ENCODE assay signal across 12 mouse cellular contexts in the genomic region with DNA sequence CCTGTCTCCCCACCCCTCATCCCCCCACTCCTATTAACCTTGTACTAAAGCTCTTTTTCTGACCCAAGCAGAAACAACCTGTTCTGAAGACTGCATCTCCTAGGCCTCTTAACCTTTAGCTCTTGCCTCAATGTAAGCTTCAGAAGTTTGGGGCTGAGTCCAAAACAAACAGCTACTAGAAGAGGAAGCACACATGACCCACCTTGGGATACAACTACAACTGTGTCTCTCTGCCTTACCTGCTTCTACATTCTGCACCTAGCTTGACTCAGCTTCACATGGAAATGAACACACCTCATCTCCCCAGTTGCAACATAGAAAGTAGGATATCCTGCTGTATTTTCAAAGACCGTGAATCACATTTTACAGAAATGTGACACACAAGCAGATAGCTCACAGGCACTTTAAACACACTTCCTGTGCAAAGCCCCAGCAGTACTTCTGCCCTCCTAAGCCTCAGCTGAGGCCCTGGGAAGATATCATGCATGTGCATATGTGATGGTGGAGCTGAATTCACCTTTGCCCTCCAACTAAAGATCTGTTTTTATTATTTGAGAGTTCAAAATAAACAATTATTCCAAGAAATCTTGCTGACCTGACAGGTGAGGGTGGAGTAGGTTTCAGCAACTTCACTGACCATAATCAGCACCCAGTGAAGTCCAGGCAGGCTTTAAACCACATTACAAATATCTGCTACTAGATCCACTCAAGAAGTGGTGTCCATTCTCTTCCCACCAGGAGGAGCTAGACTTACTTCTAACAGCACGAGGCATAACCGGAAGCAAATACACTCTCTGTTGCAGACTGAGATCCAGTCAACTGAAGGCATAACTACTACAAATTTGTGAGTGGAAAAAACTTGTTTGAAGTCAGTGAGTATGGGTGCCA. TPM values are rescaled to one million over a fixed set of nuclear protein-coding genes. Genes with fewer than 3 reads are reported as not detected.
DNase-seq lines count a peak whose midpoint lies in the region; ATAC-seq lines count a peak whose summit lies in the region.
"Had no signal": no experiment of that assay in that cellular context is flagged by ENCODE, and none has a peak within 500 bp of the region (broad histone marks: within the 10 kb centered on the region; RNA-seq: fewer than 3 reads in every experiment).

No protein-coding gene starts in this region.

- no peaks in the 10 kb centered on the region for H3K27me3 ChIP-seq in kidney, embryonic 15.5 days
- H3K27me3 ChIP-seq: lung, embryonic 15.5 days; neural tube, embryonic 12.5 days had no signal

- no peak overlapping the region for H3K27ac ChIP-seq in kidney, embryonic 15.5 days
- H3K27ac ChIP-seq: lung, embryonic 15.5 days; neural tube, embryonic 12.5 days had no signal

- WGBS in kidney, embryonic 15.5 days, result 53% methylated on average over 3 of the region's 3 CpGs

- H3K4me1 ChIP-seq in kidney, embryonic 15.5 days, result peaks cover 42% of the 10 kb centered on the region

- no peaks in the 10 kb centered on the region for H3K36me3 ChIP-seq in kidney, embryonic 15.5 days
- H3K36me3 ChIP-seq: lung, embryonic 15.5 days; neural tube, embryonic 12.5 days had no signal

- no peak overlapping the region for H3K4me3 ChIP-seq in kidney, embryonic 15.5 days (replicated peaks)
- H3K4me3 ChIP-seq: lung, embryonic 15.5 days; neural tube, embryonic 12.5 days had no signal

- H3K9me3 ChIP-seq in kidney, embryonic 15.5 days (replicated peaks), result no peaks in the 10 kb centered on the region
- H3K9me3 ChIP-seq: lung, embryonic 15.5 days; neural tube, embryonic 12.5 days had no signal

- H3K4me2 ChIP-seq in kidney, embryonic 15.5 days, result no peak overlapping the region
- H3K4me2 ChIP-seq: lung, embryonic 15.5 days; neural tube, embryonic 12.5 days had no signal

- peak; percentile 23 for DNase-seq in kidney, postnatal 10 days
- DNase-seq in ES-CJ7 (ENCODE audit: low read depth, low spot score) (peak; percentile 52), R1 (ENCODE audit: low read depth, low spot score) (peak; percentile 65)
- peak; percentile 55 for DNase-seq in lung, postnatal 10 days
- no peak for DNase-seq in adrenal gland, postnatal 4 days (ENCODE audit: low spot score in 2 of 2)
- DNase-seq in layer of hippocampus, adult 8-10 months (ENCODE audit: low spot score in 2 of 2), result no peak
- DNase-seq: cerebellum, adult 11 months; spleen, adult 18-20 months; thymus, postnatal 4 days had no signal

- ATAC-seq in kidney, embryonic 15.5 days (replicated peaks; ENCODE audit: low FRiP score), result no peak

- no peak overlapping the region for H3K9ac ChIP-seq in kidney, embryonic 15.5 days
- H3K9ac ChIP-seq: lung, embryonic 15.5 days; neural tube, embryonic 12.5 days had no signal

RNA-seq across cellular contexts. Expression of gene Rbfox2, which starts 29.7 kb away (rescaled TPM):
- polyA plus RNA-seq in kidney, embryonic 15.5 days (2015; fragmentation: Nextera tagmentation; extraction: Ambion mirVana), result 41.6 and 47.7 TPM in 2 replicates
- 100 to 1,000 TPM; 102 to 104 TPM for total RNA-seq in adrenal gland, postnatal 4 days (2021)
- 100 to 1,000 TPM; 200 to 279 (median 237) TPM for total RNA-seq in layer of hippocampus, adult 8-10 months (2022)

Comparison
In these comparisons a context has a peak if more than half of its experiments do, and no peak if none do; other contexts are left out.
1. DNase-seq: peak in kidney, postnatal 10 days (single experiment), ES-CJ7 (single experiment), R1 (single experiment) and lung, postnatal 10 days (single experiment); none in adrenal gland, postnatal 4 days (0 of 2) and layer of hippocampus, adult 8-10 months (0 of 2).